ENCODE assay signal across 12 mouse cellular contexts in the genomic region with DNA sequence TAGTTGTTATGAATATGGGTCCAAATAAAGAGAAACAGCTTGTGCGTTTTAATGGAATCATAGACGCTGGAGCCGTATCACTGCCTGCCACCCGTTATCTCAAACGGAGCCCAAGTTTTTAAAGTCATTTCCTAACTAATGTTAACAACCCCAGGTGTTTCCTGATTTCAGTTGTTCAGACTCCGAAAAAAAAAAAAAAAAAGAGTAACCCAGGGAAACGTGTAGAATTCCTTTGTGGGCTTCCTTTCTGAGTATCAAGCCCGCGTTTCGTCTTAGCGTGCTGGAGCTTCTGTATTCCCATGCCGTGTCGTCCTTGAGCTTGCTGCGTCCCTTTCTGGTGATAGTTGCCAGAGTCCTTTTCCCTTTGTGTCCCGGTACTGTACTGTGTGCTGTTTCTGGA. TPM values are rescaled to one million over a fixed set of nuclear protein-coding genes. Genes with fewer than 3 reads are reported as not detected.
DNase-seq lines count a peak whose midpoint lies in the region; ATAC-seq lines count a peak whose summit lies in the region.
"Had no signal": no experiment of that assay in that cellular context is flagged by ENCODE, and none has a peak within 500 bp of the region (broad histone marks: within the 10 kb centered on the region; RNA-seq: fewer than 3 reads in every experiment).

No protein-coding gene starts in this region.

- peak; percentile 52 for DNase-seq in heart, adult 8-10 months (ENCODE audit: low spot score)
- peak; percentile 27 to 45 for DNase-seq in kidney, postnatal 25 days
- no peak for DNase-seq in T-cell, adult 2 months (ENCODE audit: low spot score)
- DNase-seq in ovary, postnatal 14 days (ENCODE audit: low spot score) = no peak
- DNase-seq: adrenal gland, adult 8-10 months; gastrocnemius, postnatal 25 days had no signal

- no peaks in the 10 kb centered on the region for H3K36me3 ChIP-seq in megakaryocyte, embryonic 14.5 days (replicated peaks; ENCODE audit: low read length)
- H3K36me3 ChIP-seq: G1E; neural tube, embryonic 13.5 days had no signal

- H3K9me3 ChIP-seq in megakaryocyte, embryonic 14.5 days = peaks cover 9% of the 10 kb centered on the region
- H3K9me3 ChIP-seq: forebrain, embryonic 13.5 days; G1E had no signal

- peak overlapping the region; percentile 87 for H3K4me3 ChIP-seq in megakaryocyte, embryonic 14.5 days (replicated peaks)
- H3K4me3 ChIP-seq: forebrain, embryonic 13.5 days; neural tube, embryonic 13.5 days had no signal

- no peak for ATAC-seq in megakaryocyte, adult 5-6 weeks (ENCODE audit: poor library complexity, severe bottlenecking)
- peak; percentile 76 for ATAC-seq in megakaryocyte-erythroid progenitor cell, adult 5-6 weeks (replicated peaks; ENCODE audit: low FRiP score, low TSS enrichment, poor library complexity, severe bottlenecking)
- ATAC-seq: forebrain, embryonic 13.5 days had no signal

- H3K27me3 ChIP-seq in megakaryocyte, embryonic 14.5 days (replicated peaks) = peaks cover 24% of the 10 kb centered on the region

- peaks cover 21% of the 10 kb centered on the region for H3K4me1 ChIP-seq in megakaryocyte, embryonic 14.5 days
- H3K4me1 ChIP-seq: forebrain, embryonic 13.5 days; neural tube, embryonic 13.5 days had no signal

RNA-seq across cellular contexts. Expression of gene Prkch, which starts 10.0 kb away (rescaled TPM):
- 0.82 and 1.3 TPM in 2 replicates for polyA plus RNA-seq in megakaryocyte, embryonic 14.5 days (2012; ENCODE audit: insufficient read depth, low replicate concordance)
- 15.5 and 15.6 TPM in 2 replicates for total RNA-seq in megakaryocyte, adult 5-6 weeks (2015)
- 14.0 and 14.1 TPM in 2 replicates for total RNA-seq in megakaryocyte, adult 5-6 weeks (2017)
- 10 to 100 TPM; 14.1 to 19.8 (median 15.4) TPM for total RNA-seq in heart, adult 8-10 months (2022)
- total RNA-seq in megakaryocyte-erythroid progenitor cell, adult 5-6 weeks (2014; fragmentation: Nextera tagmentation) = 21.7 and 24.5 TPM in 2 replicates
- 22.9 and 24.9 TPM in 2 replicates for total RNA-seq in megakaryocyte-erythroid progenitor cell, adult 5-6 weeks (2017)
- polyA plus RNA-seq: G1E had no signal

RNA-seq across cellular contexts. Expression of gene Tmem30b, which starts 28.4 kb away (rescaled TPM):
- polyA plus RNA-seq in megakaryocyte, embryonic 14.5 days (2012; ENCODE audit: insufficient read depth, low replicate concordance) = not detected in 2 replicates
- 0.16 TPM in 1 of 2 replicates, not detected in the other for total RNA-seq in megakaryocyte, adult 5-6 weeks (2015)
- total RNA-seq in megakaryocyte, adult 5-6 weeks (2017) = not detected in 2 replicates
- total RNA-seq in heart, adult 8-10 months (2022) = under 1 TPM; 0.27 to 0.53 (median 0.42) TPM
- not detected in 2 replicates for total RNA-seq in megakaryocyte-erythroid progenitor cell, adult 5-6 weeks (2014; fragmentation: Nextera tagmentation)
- total RNA-seq in megakaryocyte-erythroid progenitor cell, adult 5-6 weeks (2017) = not detected in 2 replicates
- polyA plus RNA-seq: G1E had no signal

Comparison
In these comparisons a context has a peak if more than half of its experiments do, and no peak if none do; other contexts are left out.
1. DNase-seq: peak in heart, adult 8-10 months (single experiment) and kidney, postnatal 25 days (2 of 2); none in T-cell, adult 2 months (single experiment) and ovary, postnatal 14 days (single experiment).